ENCODE assay signal across 16 mouse cellular contexts in genomic region chr12:53514885-53515284, GRCm38 (mm10).
DNase-seq lines count a peak whose midpoint lies in the region; ATAC-seq lines count a peak whose summit lies in the region.
"Had no signal": no experiment of that assay in that cellular context is flagged by ENCODE, and none has a peak within 500 bp of the region (broad histone marks: within the 10 kb centered on the region; RNA-seq: fewer than 3 reads in every experiment).

No protein-coding gene starts in this region.

- no peaks in the 10 kb centered on the region for H3K36me3 ChIP-seq in neural tube, embryonic 13.5 days
- no peaks in the 10 kb centered on the region for H3K36me3 ChIP-seq in forebrain, embryonic 14.5 days (ENCODE audit: control insufficient read depth, insufficient read depth, low read length)

- intact Hi-C loops in left cerebral cortex, postnatal 10 days (cut with DNase I): no loop called here
- intact Hi-C loops in left cerebral cortex, postnatal 36 days (cut with DNase I): no loop called here

- no peak overlapping the region for H3K9ac ChIP-seq in neural tube, embryonic 13.5 days
- H3K9ac ChIP-seq in forebrain, embryonic 14.5 days (ENCODE audit: low read length): no peak overlapping the region
- H3K9ac ChIP-seq: liver, embryonic 14.5 days had no signal

- 53% methylated on average over 4 of the region's 4 CpGs for WGBS in neural tube, embryonic 13.5 days
- 27% methylated on average over 4 of the region's 4 CpGs for WGBS in forebrain, embryonic 14.5 days

- H3K27me3 ChIP-seq in neural tube, embryonic 13.5 days: no peaks in the 10 kb centered on the region
- H3K27me3 ChIP-seq in forebrain, embryonic 14.5 days (replicated peaks; ENCODE audit: control insufficient read depth, insufficient read depth, low read length): no peaks in the 10 kb centered on the region

- H3K9me3 ChIP-seq in neural tube, embryonic 13.5 days: no peaks in the 10 kb centered on the region
- no peaks in the 10 kb centered on the region for H3K9me3 ChIP-seq in forebrain, embryonic 14.5 days (replicated peaks; ENCODE audit: control insufficient read depth, low read length)

- no peak overlapping the region for H3K4me3 ChIP-seq in neural tube, embryonic 13.5 days
- no peak overlapping the region for H3K4me3 ChIP-seq in forebrain, embryonic 14.5 days (ENCODE audit: low read depth, low read length)

- H3K4me2 ChIP-seq in neural tube, embryonic 13.5 days: no peak overlapping the region
- no peak overlapping the region for H3K4me2 ChIP-seq in forebrain, embryonic 14.5 days (ENCODE audit: low read length)

- no peak for ATAC-seq in neural tube, embryonic 13.5 days (ENCODE audit: low read depth)
- ATAC-seq in forebrain, embryonic 14.5 days: peak; percentile 87
- ATAC-seq: inflammation-experienced regulatory T-cells, adult 6 months had no signal

- peak overlapping the region; percentile 56 for H3K27ac ChIP-seq in neural tube, embryonic 13.5 days (replicated peaks)
- H3K27ac ChIP-seq in forebrain, embryonic 14.5 days (ENCODE audit: low read depth, low read length): peak overlapping the region; percentile 65; the same call in 1 of the 2 replicates
- H3K27ac ChIP-seq: liver, embryonic 14.5 days had no signal

- DNase-seq in left cerebral cortex, postnatal 10 days (ENCODE audit: extremely low spot score in 1 of 2, low spot score in 2 of 2): peak; percentile 7 to 18
- DNase-seq in left cerebral cortex, postnatal 36 days (ENCODE audit: low spot score in 2 of 2): no peak
- no peak for DNase-seq in neural tube, embryonic 10.5 days (ENCODE audit: extremely low spot score, low spot score)
- DNase-seq in forebrain, embryonic 14.5 days (ENCODE audit: low spot score): peak; percentile 86
- DNase-seq in telencephalon, adult 2 months (ENCODE audit: low read depth, low spot score): peak; percentile 16
- no peak for DNase-seq in ovary, adult 18-20 months (ENCODE audit: low spot score)
- DNase-seq: embryo, embryonic 11 days; gastrocnemius, postnatal 36 days; kidney, adult 9 months; kidney, postnatal 36 days; layer of hippocampus, adult 9-11 months; lung, postnatal 10 days; retina, postnatal 1 day had no signal

- peaks cover 6% of the 10 kb centered on the region for H3K4me1 ChIP-seq in neural tube, embryonic 13.5 days (replicated peaks)
- H3K4me1 ChIP-seq in forebrain, embryonic 14.5 days (ENCODE audit: control insufficient read depth, insufficient read depth, low read length): peaks cover 8% of the 10 kb centered on the region; the same call in 1 of the 2 replicates

Comparison
In these comparisons a context has a peak if more than half of its experiments do, and no peak if none do; other contexts are left out.
1. DNase-seq: peak in left cerebral cortex, postnatal 10 days (2 of 2), forebrain, embryonic 14.5 days (single experiment) and telencephalon, adult 2 months (single experiment); none in left cerebral cortex, postnatal 36 days (0 of 2), neural tube, embryonic 10.5 days (single experiment) and ovary, adult 18-20 months (single experiment).